Mouse (Mus musculus): ENCODE data around the gene Gxylt2. TPM values are rescaled to one million over a fixed set of nuclear protein-coding genes. Genes with fewer than 3 reads are reported as not detected.

Gxylt2 gene
- polyA plus RNA-seq, 1 experiment from 2014 or later, result 24.1 TPM

DNA sequence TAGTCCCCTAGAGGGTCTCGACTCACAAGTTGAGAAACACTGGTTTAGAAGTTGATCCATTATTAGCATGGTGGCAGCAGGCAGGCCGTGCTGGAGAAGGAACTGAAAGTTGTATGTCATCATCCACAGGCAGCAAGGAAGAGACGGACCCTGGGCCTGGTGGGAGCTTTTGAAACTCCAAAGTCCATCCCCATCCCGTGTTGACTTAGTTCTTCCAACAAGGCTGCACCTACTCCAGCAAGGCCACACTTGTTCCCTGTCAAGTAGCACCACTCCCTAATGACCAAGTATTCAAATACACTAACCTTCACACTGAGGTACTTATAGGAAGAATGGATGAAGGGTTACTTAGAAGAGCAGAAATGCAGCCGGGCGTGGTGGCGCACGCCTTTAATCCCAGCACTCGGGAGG is 146.1 kb downstream of the Gxylt2 start:
- Histone ChIP-seq H3K9me3 (no peaks in the 10 kb centered on the region), H3K27me3 (no peaks in the 10 kb centered on the region), H3K4me1 (no peaks in the 10 kb centered on the region), H3K9ac (no peak overlapping the region), H3K27ac (no peak overlapping the region), H3K4me3 (no peak overlapping the region), H3K4me2 (replicated peaks) (no peak overlapping the region), H3K36me3 (peaks cover 18% of the 10 kb centered on the region; the same call in 1 of the 2 replicates)
- 87% methylated on average over 9 of the region's 9 CpGs for WGBS
- no peak for ATAC-seq (ENCODE audit: insufficient number of reproducible peaks, insufficient read depth, low FRiP score, low TSS enrichment)

DNA sequence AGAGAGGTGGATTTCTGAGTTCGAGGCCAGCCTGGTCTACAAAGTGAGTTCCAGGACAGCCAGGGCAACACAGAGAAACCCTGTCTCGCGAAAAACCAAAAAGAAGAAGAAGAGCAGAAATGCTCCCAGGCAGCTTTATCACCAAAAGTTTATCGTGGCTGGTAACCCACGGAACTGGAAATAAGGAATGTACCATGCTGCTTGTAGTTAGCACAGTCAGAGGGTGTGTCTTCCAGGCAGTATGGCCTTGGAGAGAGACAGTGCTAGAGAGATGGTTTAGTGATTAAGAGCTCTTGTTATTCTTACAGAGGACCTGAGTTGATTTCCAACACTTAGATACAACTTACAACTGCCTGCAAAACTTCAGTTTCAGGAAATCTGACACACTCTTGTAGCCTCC is 146.5 kb downstream of the Gxylt2 start:
- Histone ChIP-seq H3K4me3 (no peak overlapping the region), H3K27me3 (no peaks in the 10 kb centered on the region), H3K27ac (no peak overlapping the region), H3K4me2 (replicated peaks) (no peak overlapping the region), H3K9me3 (no peaks in the 10 kb centered on the region), H3K9ac (no peak overlapping the region), H3K4me1 (no peaks in the 10 kb centered on the region), H3K36me3 (peaks cover 20% of the 10 kb centered on the region; the same call in 1 of the 2 replicates)
- ATAC-seq (ENCODE audit: insufficient number of reproducible peaks, insufficient read depth, low FRiP score, low TSS enrichment), result no peak
- WGBS, result 92% methylated on average over 5 of the region's 5 CpGs

Other genes with a start within 250 kb of the Gxylt2 start
- gene Shq1, start 33.6 kb upstream of the Gxylt2 start, polyA plus RNA-seq (2016; fragmentation: Nextera tagmentation; extraction: Ambion mirVana), result 17.2 and 18.6 TPM in 2 replicates
- gene Ppp4r2, start 128.9 kb downstream of the Gxylt2 start, polyA plus RNA-seq (2016; fragmentation: Nextera tagmentation; extraction: Ambion mirVana), result 27.4 and 28.7 TPM in 2 replicates